In genomic region chr2:33057514-33057913, GRCm38 (mm10) we compare ENCODE assay signal across 19 mouse cellular contexts.
DNase-seq lines count a peak whose midpoint lies in the region; ATAC-seq lines count a peak whose summit lies in the region.
"Had no signal": no experiment of that assay in that cellular context is flagged by ENCODE, and none has a peak within 500 bp of the region (broad histone marks: within the 10 kb centered on the region; RNA-seq: fewer than 3 reads in every experiment).

No protein-coding gene starts in this region.

- intact Hi-C loops in heart, postnatal 10 days (cut with DNase I): no loop called here

- no peaks in the 10 kb centered on the region for H3K36me3 ChIP-seq in forebrain, embryonic 14.5 days (ENCODE audit: control insufficient read depth, insufficient read depth, low read length)
- H3K36me3 ChIP-seq: heart, embryonic 15.5 days; limb, embryonic 12.5 days; liver, embryonic 13.5 days; midbrain, embryonic 12.5 days had no signal

- H3K27me3 ChIP-seq in forebrain, embryonic 14.5 days (replicated peaks; ENCODE audit: control insufficient read depth, insufficient read depth, low read length): no peaks in the 10 kb centered on the region
- H3K27me3 ChIP-seq: heart, embryonic 15.5 days; limb, embryonic 12.5 days; liver, embryonic 13.5 days; midbrain, embryonic 12.5 days had no signal

- H3K9me3 ChIP-seq in forebrain, embryonic 14.5 days (replicated peaks; ENCODE audit: control insufficient read depth, low read length): no peaks in the 10 kb centered on the region
- H3K9me3 ChIP-seq: heart, embryonic 15.5 days; limb, embryonic 12.5 days; liver, embryonic 13.5 days; midbrain, embryonic 12.5 days had no signal

- no peak overlapping the region for H3K27ac ChIP-seq in forebrain, embryonic 14.5 days (ENCODE audit: low read depth, low read length)
- H3K27ac ChIP-seq: heart, embryonic 15.5 days; limb, embryonic 12.5 days; liver, embryonic 13.5 days; macrophage; midbrain, embryonic 12.5 days had no signal

- peak; percentile 35 for DNase-seq in adrenal gland, postnatal 10 days
- DNase-seq in adrenal gland, postnatal 25 days: no peak
- peak; percentile 28 for DNase-seq in heart, adult 8-10 months (ENCODE audit: low spot score)
- no peak for DNase-seq in heart, postnatal 10 days
- DNase-seq in adipocyte (ENCODE audit: low spot score): peak; percentile 87
- peak; percentile 47 for DNase-seq in lung, postnatal 10 days
- DNase-seq in urinary bladder, adult 2 months (ENCODE audit: low spot score): no peak
- no peak for DNase-seq in forebrain, embryonic 14.5 days (ENCODE audit: low spot score)
- DNase-seq: cerebellum, adult 9-10 months; kidney, adult 11 months; kidney, postnatal 10 days; liver, embryonic 13.5 days; thymus, postnatal 25 days had no signal

- WGBS in forebrain, embryonic 14.5 days: 89% methylated on average over 7 of the region's 7 CpGs

- H3K4me1 ChIP-seq in forebrain, embryonic 14.5 days (ENCODE audit: control insufficient read depth, insufficient read depth, low read length): no peaks in the 10 kb centered on the region
- H3K4me1 ChIP-seq: liver, embryonic 13.5 days had no signal

- H3K9ac ChIP-seq in forebrain, embryonic 14.5 days (ENCODE audit: low read length): no peak overlapping the region
- H3K9ac ChIP-seq: heart, embryonic 15.5 days; limb, embryonic 12.5 days; liver, embryonic 13.5 days; midbrain, embryonic 12.5 days had no signal

- ATAC-seq in forebrain, embryonic 14.5 days: no peak
- ATAC-seq: hindbrain, embryonic 16.5 days had no signal

- no peak overlapping the region for H3K4me2 ChIP-seq in forebrain, embryonic 14.5 days (ENCODE audit: low read length)
- H3K4me2 ChIP-seq: heart, embryonic 15.5 days; limb, embryonic 12.5 days; liver, embryonic 13.5 days; midbrain, embryonic 12.5 days had no signal

- no peak overlapping the region for H3K4me3 ChIP-seq in forebrain, embryonic 14.5 days (ENCODE audit: low read depth, low read length)
- H3K4me3 ChIP-seq: heart, embryonic 15.5 days; left cerebral cortex, adult 2 months; limb, embryonic 12.5 days; liver, embryonic 13.5 days; midbrain, embryonic 12.5 days had no signal

Comparison
In these comparisons a context has a peak if more than half of its experiments do, and no peak if none do; other contexts are left out.
1. DNase-seq: peak in adrenal gland, postnatal 10 days (single experiment), heart, adult 8-10 months (single experiment), adipocyte (single experiment) and lung, postnatal 10 days (single experiment); none in adrenal gland, postnatal 25 days (single experiment), heart, postnatal 10 days (0 of 2), urinary bladder, adult 2 months (single experiment) and forebrain, embryonic 14.5 days (single experiment).